Mouse (Mus musculus) stomach, embryonic 15.5 days (tissue): ENCODE results near the gene Sgsh. TPM values are rescaled to one million over a fixed set of nuclear protein-coding genes. Genes with fewer than 3 reads are reported as not detected.

ENCODE experiments used
- ATAC-seq: fragments of 200-750 bp; cut with Nextera tagmentation; 2 replicates; pipeline ENCODE4 v1.8.0; 2017; ENCODE audit warnings: low read depth, moderate number of reproducible peaks, moderate TSS enrichment; ENCODE audit not compliant: insufficient read depth, low FRiP score
- H3K27ac ChIP-seq: fragments of 300-500 bp; sonication (generic); 2 replicates; pipeline ENCODE4 v1.5.1; 2015; ENCODE audit warnings: mild to moderate bottlenecking, inconsistent platforms
- H3K27me3 ChIP-seq: fragments of 300-500 bp; sonication (generic); replicated peaks from 2 replicates; pipeline ENCODE4 v1.6.1; 2015; ENCODE audit warnings: inconsistent platforms
- H3K36me3 ChIP-seq: fragments of 300-500 bp; sonication (generic); 2 replicates; pipeline ENCODE4 v1.6.1; 2015; ENCODE audit warnings: inconsistent platforms
- H3K4me1 ChIP-seq: fragments of 300-500 bp; sonication (generic); 2 replicates; pipeline ENCODE4 v1.6.1; 2015; ENCODE audit warnings: inconsistent platforms
- H3K4me2 ChIP-seq: fragments of 300-500 bp; sonication (generic); 2 replicates; pipeline ENCODE4 v1.6.1; 2015; ENCODE audit warnings: mild to moderate bottlenecking, inconsistent platforms
- H3K4me3 ChIP-seq: fragments of 300-500 bp; sonication (generic); replicated peaks from 2 replicates; pipeline ENCODE4 v1.5.1; 2015; ENCODE audit warnings: inconsistent platforms
- H3K9ac ChIP-seq: fragments of 300-500 bp; sonication (generic); 2 replicates; pipeline ENCODE4 v1.6.1; 2015; ENCODE audit warnings: inconsistent platforms
- H3K9me3 ChIP-seq: fragments of 300-500 bp; sonication (generic); 2 replicates; pipeline ENCODE4 v1.6.1; 2016; ENCODE audit warnings: inconsistent platforms
- WGBS: fragments of 180-500 bp; shearing (Covaris S2); methylation state at CpG from one replicate; pipeline ENCODE4 v1.1.7; 2015; 5-methylcytosine and 5-hydroxymethylcytosine counted together
- polyA plus RNA-seq: library from polyadenylated mRNA; unstranded; fragments of >200 nt; fragmentation: Nextera tagmentation; extraction: Ambion mirVana; gene quantifications from 2 replicates; pipeline ENCODE4 v1.2.1, GENCODE M21; 2015

Sgsh gene
- 8.2 and 8.3 TPM in 2 replicates for polyA plus RNA-seq

DNA sequence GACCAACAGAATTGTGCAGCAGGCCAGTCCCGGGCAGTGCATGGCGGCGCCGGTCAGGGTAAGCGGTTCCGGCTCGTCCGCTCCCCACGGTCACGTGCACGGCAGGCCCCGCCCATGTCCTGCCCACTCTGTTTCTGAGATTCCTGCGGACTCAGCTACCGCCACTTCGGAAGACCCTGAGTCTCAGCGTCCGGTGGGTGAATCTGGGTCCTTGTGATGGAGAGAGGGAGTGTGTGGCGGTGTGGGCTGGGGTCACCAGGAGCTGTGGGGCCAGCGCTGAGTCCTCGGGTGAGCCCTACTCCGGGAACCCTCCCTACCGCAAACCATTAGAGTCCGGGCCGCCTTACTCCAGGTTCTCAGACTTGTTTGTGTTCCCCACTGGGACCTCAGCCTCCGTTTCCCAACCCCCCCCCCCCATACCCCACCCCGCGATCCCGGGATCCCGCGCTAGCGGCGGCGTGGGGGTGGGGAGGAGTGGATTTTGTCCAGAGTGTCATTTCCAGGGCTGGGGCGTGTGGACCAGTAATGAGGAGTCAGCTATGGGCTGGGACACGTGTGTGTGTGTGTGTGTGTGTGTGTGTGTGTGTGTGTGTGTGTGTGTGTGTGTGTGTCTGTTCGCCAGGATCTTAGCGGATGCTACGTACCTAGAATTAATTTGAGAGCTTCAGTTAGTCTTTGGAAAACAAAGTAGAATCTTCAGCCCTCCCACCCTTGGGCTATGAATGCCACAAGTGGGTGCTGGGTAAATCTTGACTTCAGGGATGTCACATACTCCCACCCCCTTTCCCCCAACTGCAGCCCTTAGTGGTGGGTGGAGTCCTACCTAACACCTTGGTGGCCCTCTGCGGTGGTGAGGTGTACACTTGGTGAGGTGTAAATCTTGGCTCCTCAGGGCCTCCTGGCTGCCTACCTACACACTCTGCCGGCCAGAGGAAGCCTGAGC lies at the start of gene Sgsh, which contains the start of gene Slc26a11:
TSS of gene Sgsh (minus strand) at position 94 of the 943 bp plus-strand sequence.
TSS of gene Slc26a11 (plus strand) at position 115 of the 943 bp plus-strand sequence.
- Histone ChIP-seq H3K4me1 (peaks cover 15% of the 10 kb centered on the region), H3K27ac (peak within 1 kb of the TSS; percentile 83), H3K4me2 (peak within 1 kb of the TSS; percentile 93), H3K4me3 (peak within 1 kb of the TSS; percentile 76), H3K9ac (peak within 1 kb of the TSS; percentile 64), H3K9me3 (no peaks in the 10 kb centered on the region), H3K27me3 (no peaks in the 10 kb centered on the region), H3K36me3 (no peaks in the 10 kb centered on the region)
- WGBS = 1% methylated on average over 37 of the region's 40 CpGs
- ATAC-seq = peak; percentile 91

DNA sequence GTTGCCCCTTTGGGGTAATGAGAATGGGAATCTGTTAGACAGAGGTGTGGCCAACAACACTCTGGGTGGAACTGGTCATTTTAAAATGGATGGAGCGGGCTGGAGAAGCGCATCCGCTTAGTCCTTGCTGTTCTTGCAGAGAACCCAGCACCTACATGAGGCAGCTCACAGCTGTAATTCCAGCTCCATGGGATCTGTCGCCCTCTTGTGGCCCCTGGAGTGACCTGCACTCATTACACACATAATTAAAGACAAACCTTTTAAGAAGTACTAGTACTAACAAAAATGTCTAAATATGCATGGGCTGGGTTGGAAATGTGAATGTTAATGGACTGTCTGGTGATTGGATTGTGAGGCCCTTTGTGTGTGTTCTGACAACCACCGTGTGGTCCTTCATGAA lies 49.3 kb upstream of the Sgsh start:
- H3K9ac ChIP-seq = no peak overlapping the region
- 70% methylated on average over 5 of the region's 5 CpGs for WGBS
- H3K36me3 ChIP-seq = no peaks in the 10 kb centered on the region
- H3K27ac ChIP-seq = no peak overlapping the region
- no peaks in the 10 kb centered on the region for H3K9me3 ChIP-seq
- H3K4me3 ChIP-seq = no peak overlapping the region
- no peak overlapping the region for H3K4me2 ChIP-seq
- H3K27me3 ChIP-seq = no peaks in the 10 kb centered on the region
- H3K4me1 ChIP-seq = no peaks in the 10 kb centered on the region
- no peak for ATAC-seq

DNA sequence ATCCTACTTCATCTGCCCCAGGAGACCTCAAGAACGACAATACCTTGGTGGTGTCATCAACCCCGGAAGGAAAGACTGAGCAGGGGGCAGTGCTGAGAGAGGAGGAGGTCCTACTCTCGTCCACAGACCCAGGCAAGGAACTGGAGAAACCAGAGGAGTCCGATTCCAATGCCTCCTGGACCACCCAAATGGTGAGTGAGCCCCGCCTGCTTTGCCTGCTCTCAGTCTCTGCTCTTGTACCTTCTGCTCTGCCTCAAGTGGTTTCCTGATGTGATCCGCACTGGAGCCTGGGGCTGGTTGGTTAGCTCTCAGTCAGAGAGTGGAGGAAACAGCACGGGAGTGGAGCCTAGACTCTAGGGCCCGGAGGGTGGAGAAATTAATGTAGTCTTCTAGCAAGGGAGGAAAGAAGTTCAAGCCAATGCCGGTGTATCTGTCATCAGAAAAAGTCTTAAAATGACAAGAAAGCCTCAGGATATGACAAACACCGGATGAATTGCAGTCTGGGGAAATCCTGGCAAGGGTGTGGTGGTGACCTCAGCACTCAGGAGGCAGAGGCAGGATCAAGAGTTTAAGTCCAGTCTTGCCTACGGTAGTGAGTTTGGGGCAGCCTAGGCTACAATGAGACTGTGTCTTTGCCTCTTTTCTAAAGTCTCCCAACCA lies 47.3 kb upstream of the Sgsh start:
- no peak overlapping the region for H3K4me2 ChIP-seq
- H3K27me3 ChIP-seq = no peaks in the 10 kb centered on the region
- H3K27ac ChIP-seq = no peak overlapping the region
- H3K4me3 ChIP-seq = no peak overlapping the region
- H3K4me1 ChIP-seq = no peaks in the 10 kb centered on the region
- H3K9me3 ChIP-seq = no peaks in the 10 kb centered on the region
- no peaks in the 10 kb centered on the region for H3K36me3 ChIP-seq
- WGBS = 48% methylated on average over 11 of the region's 11 CpGs
- no peak for ATAC-seq
- H3K9ac ChIP-seq = no peak overlapping the region

DNA sequence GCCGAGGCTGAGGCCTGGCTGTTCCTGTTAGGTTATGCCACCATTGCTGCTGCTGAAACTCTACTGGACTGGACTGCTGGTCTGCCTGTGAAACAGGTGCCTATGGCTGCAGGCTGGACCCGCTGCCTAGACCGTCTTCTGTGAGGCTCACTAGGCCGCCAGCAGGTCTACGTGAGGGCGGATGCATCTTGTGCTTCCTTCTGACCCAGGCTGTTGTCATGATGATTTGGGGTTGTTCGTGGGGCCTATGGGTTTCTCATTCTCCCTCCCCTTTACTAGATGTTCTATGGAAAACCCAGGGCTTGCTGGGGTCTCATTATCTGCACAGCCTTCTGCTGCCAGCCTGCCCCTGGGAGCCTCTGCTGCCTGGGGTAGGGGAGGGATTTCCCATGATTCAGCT lies 41.1 kb upstream of the Sgsh start:
- H3K4me3 ChIP-seq = no peak overlapping the region

DNA sequence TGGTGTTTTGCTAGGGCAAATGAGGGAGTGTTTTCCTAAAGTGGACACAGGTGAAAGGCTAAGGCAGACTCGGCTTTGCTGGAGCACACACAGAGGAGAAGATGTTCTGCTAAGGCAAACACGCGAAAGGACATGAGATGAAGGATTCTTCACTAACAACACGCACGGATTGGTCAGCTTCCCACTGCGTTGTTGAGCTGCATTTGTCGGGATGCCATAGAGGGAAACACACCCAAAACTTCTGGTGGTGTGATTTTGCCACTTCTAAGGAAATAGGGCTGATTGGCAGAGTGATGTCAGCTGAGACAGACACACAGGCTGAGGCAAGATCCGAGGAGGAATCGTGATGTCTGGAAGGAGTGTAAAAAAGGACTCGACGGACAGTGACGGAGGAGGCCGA lies 40.6 kb upstream of the Sgsh start:
- Histone ChIP-seq H3K36me3 (no peaks in the 10 kb centered on the region), H3K4me2 (no peak overlapping the region), H3K9me3 (no peaks in the 10 kb centered on the region), H3K27me3 (no peaks in the 10 kb centered on the region), H3K4me3 (no peak overlapping the region), H3K27ac (no peak overlapping the region), H3K9ac (no peak overlapping the region), H3K4me1 (peaks cover 28% of the 10 kb centered on the region)
- ATAC-seq = no peak
- WGBS = 37% methylated on average over 13 of the region's 13 CpGs

More for the DNA sequence above, 41.1 kb upstream of the Sgsh start:
- Histone ChIP-seq H3K27ac (no peak overlapping the region), H3K27me3 (no peaks in the 10 kb centered on the region), H3K4me1 (peaks cover 23% of the 10 kb centered on the region), H3K9me3 (no peaks in the 10 kb centered on the region), H3K4me2 (no peak overlapping the region), H3K9ac (no peak overlapping the region), H3K36me3 (no peaks in the 10 kb centered on the region)
- ATAC-seq = no peak
- 80% methylated on average over 7 of the region's 7 CpGs for WGBS

DNA sequence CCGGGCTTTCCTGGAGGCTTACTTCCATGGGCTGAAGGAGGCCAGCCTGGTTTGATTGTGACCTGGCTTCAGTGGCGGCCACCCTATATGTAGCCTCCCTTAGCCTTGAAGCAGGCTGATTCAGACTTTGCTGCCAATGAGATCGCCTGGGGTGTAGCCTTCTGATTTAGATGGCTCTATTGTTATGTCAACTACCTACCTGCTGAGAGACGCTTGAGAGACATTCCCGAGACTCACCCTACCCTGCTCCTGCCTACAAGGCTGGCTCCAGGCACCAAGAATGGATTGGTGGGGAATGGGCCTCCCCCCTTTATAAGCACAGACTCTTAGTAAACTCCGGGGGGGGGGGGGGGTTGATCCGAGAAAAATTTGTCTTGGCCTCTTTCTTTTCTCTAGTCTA lies 40.1 kb upstream of the Sgsh start:
- Histone ChIP-seq H3K4me1 (peaks cover 30% of the 10 kb centered on the region), H3K36me3 (no peaks in the 10 kb centered on the region), H3K9ac (no peak overlapping the region), H3K9me3 (no peaks in the 10 kb centered on the region), H3K27me3 (no peaks in the 10 kb centered on the region), H3K4me3 (no peak overlapping the region), H3K4me2 (no peak overlapping the region), H3K27ac (no peak overlapping the region)
- no peak for ATAC-seq
- WGBS = 40% methylated on average over 7 of the region's 7 CpGs

DNA sequence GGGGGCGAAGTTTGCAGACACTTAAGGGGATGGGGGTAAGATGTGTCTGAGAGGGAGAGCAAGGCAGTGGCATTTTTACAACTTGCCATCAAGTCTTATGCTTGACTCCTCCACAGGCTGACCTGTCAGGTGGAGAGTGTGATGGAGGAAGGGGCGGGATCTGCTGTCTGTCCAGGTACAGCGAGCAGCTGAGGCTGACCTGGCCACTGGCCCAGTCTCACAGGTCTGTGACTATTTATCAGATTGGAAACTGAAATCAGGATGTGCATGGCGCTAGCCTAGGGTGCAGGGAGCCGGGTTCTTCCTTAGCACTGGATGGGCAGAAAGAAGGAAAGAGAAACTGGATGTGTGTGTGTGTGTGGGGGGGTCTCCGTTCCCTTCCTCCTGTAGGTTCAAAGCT lies 38.9 kb upstream of the Sgsh start:
- Histone ChIP-seq H3K9ac (no peak overlapping the region), H3K4me3 (peak overlapping the region; percentile 69), H3K9me3 (no peaks in the 10 kb centered on the region), H3K27me3 (no peaks in the 10 kb centered on the region), H3K4me2 (peak overlapping the region; percentile 90), H3K36me3 (no peaks in the 10 kb centered on the region), H3K4me1 (peaks cover 32% of the 10 kb centered on the region), H3K27ac (no peak overlapping the region)
- WGBS = 43% methylated on average over 6 of the region's 6 CpGs
- ATAC-seq = no peak

DNA sequence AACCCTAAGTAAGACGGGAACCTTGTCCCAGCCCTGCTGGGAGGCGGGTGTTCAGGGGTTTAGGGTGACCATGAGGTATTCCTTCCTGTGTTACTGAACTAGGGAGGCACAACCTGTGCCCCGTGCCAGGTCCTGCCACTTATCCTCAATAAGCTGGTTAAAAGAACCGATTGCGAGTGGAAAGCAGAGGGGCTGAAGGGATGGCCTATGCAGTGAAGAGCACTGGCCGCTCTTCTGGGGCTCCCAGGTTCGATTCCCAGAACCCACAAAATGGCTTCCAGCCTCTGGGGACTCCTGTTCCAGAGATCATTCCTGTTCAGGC lies 38.1 kb upstream of the Sgsh start:
- H3K36me3 ChIP-seq = no peaks in the 10 kb centered on the region
- peak overlapping the region; percentile 83 for H3K27ac ChIP-seq
- H3K4me1 ChIP-seq = peaks cover 32% of the 10 kb centered on the region
- peak overlapping the region; percentile 69 for H3K4me3 ChIP-seq
- ATAC-seq = no peak
- no peak overlapping the region for H3K9ac ChIP-seq
- no peaks in the 10 kb centered on the region for H3K27me3 ChIP-seq
- WGBS = 21% methylated on average over 7 of the region's 7 CpGs
- peak overlapping the region; percentile 90 for H3K4me2 ChIP-seq
- H3K9me3 ChIP-seq = no peaks in the 10 kb centered on the region

DNA sequence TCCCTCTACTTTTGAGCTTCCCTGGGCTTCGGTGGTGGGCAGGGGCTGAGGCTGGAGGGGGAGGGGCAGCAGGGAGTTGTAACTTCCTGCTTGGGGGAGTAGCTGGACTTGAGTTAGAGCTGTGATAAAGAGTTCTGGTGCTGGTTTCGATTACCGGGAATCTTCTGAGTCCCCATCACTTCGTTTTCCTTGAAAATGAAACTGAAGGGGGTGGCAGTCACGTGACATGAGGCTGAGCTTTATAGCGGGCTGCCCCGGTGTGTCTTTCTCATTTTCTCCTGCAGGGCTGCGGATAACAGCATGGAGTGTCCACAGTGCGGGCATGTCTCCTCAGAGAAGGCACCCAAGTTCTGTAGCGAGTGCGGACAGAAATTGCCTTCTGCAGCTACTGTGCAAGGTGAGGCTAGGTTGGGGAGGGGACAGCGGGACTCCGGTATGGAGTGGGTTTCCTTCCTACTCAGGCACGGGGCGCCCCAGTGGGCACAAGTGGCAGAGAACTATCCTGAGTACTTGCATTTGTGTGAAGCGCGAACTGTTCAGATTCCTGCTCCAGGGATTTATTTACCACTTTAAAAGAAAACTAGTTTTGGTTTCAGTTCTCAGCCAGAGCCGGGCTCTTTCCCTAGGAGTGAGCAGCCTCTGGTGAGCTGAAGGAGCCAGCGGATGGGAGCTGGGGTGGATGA lies 37.6 kb upstream of the Sgsh start, which contains the start of gene Rnf213:
TSS of gene Rnf213 (plus strand) at position 301 of the 683 bp plus-strand sequence.
- Histone ChIP-seq H3K36me3 (no peaks in the 10 kb centered on the region), H3K4me3 (peak within 1 kb of the TSS; percentile 69), H3K9me3 (no peaks in the 10 kb centered on the region), H3K27ac (peak within 1 kb of the TSS; percentile 83), H3K4me1 (peaks cover 32% of the 10 kb centered on the region), H3K27me3 (no peaks in the 10 kb centered on the region), H3K9ac (0 out of 2 replicates have a peak within 1 kb of the TSS, but pooled peaks have one; percentile 32), H3K4me2 (peak within 1 kb of the TSS; percentile 90)
- 1% methylated on average over 19 of the region's 19 CpGs for WGBS
- 0 out of 2 replicates have a peak, but pooled peaks have one; percentile 24 for ATAC-seq

DNA sequence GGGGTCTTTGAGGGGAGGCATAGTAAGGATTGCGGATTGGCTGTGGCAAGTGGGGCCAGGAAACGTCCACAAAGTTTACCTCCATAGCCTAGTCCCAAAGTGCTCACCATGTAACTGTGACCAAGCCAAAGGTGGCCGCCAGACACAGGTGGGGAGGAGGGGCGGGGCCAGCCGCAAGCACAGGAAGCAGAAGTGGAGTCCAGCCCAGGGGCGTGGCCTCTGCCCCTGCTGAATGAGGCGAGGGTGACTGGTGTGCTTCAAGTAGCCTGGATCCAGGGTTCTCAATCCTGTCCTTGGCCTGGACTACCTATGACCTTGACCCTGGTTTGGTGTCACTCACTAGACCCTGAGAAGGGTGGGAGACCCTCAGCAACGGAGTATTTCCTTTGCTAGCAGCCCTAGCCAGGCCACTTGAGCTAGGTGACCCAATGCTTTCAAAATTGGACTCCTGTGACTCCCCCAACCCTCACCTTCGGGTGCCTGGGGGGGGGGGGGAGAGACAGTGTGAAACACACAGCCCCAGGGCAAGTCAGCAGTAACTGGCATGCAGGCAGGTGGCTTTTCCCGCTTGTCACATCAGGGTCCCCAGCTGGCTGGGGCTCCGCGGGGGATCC lies 36.8 kb upstream of the Sgsh start:
- no peaks in the 10 kb centered on the region for H3K9me3 ChIP-seq
- peaks cover 37% of the 10 kb centered on the region for H3K4me1 ChIP-seq
- H3K4me2 ChIP-seq = peak overlapping the region; percentile 90
- peak overlapping the region; percentile 69 for H3K4me3 ChIP-seq
- no peaks in the 10 kb centered on the region for H3K36me3 ChIP-seq
- peak overlapping the region; percentile 82; the same call in 1 of the 2 replicates for H3K27ac ChIP-seq
- ATAC-seq = peak; percentile 64; the same call in 1 of the 2 replicates
- no peaks in the 10 kb centered on the region for H3K27me3 ChIP-seq
- 8% methylated on average over 12 of the region's 12 CpGs for WGBS
- H3K9ac ChIP-seq = no peak overlapping the region

DNA sequence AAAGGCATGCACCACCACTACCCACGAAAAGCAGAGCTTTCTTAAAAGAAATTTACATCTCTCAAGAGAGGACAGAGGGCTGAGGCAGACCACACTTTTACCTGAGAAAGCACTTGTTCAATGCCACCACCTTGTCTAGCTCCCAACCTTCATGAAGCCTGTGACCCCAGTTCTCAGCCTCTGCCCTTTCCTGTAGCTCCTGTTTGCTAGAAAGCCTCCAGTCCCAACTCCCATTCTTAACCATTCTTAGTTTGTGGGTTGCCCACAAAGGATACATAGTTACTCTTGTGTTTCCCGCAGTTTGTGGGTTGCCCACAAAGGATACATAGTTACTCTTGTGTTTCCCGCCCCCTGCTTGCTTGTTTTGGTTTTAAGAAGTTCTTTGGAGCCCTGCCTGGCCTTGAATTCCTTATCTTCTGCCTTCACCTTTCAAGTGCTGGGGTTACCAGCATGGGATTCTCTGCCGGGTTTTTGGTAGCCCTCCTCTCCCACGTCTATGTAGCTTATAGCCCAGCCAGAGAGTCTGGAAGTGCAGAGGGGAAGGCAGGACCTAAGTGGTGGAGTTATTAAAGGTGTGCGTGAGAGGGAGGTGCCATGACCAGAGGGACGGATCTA lies 36.2 kb upstream of the Sgsh start:
- Histone ChIP-seq H3K4me1 (peaks cover 37% of the 10 kb centered on the region), H3K9ac (no peak overlapping the region), H3K9me3 (no peaks in the 10 kb centered on the region), H3K27me3 (no peaks in the 10 kb centered on the region), H3K4me2 (peak overlapping the region; percentile 90), H3K36me3 (no peaks in the 10 kb centered on the region), H3K4me3 (peak overlapping the region; percentile 73), H3K27ac (peak overlapping the region; percentile 82)
- ATAC-seq = no peak
- 42% methylated on average over 7 of the region's 7 CpGs for WGBS
